Mouse (Mus musculus): ENCODE measurements around the gene Nup62. TPM values are rescaled to one million over a fixed set of nuclear protein-coding genes. Genes with fewer than 3 reads are reported as not detected.

Gene Nup62
- polyA plus RNA-seq, 1 experiment = 6.9 TPM

- TF ChIP-seq GATA1 (IDR thresholded peaks at IDR 0.05; ENCODE audit: low read length) (no peak), TAL1 (IDR thresholded peaks at IDR 0.05; ENCODE audit: low read length) (no peak)
- Histone ChIP-seq H3K9me3 (ENCODE audit: control insufficient read depth, low read length) (no peaks in the 10 kb centered on the region), H3K4me3 (replicated peaks) (no peak overlapping the region), H3K4me1 (ENCODE audit: control insufficient read depth) (peaks cover 34% of the 10 kb centered on the region), H3K27me3 (ENCODE audit: control insufficient read depth) (no peaks in the 10 kb centered on the region), H3K36me3 (ENCODE audit: control insufficient read depth) (peaks cover 94% of the 10 kb centered on the region)
Measured at GRCm38 (mm10) chr7:44826771-44827170, 10.9 kb downstream of the Nup62 start.

GRCm38 (mm10) chr7:44828706-44829105 is 12.8 kb downstream of the Nup62 start:
- Histone ChIP-seq H3K27me3 (ENCODE audit: control insufficient read depth) (no peaks in the 10 kb centered on the region), H3K4me3 (replicated peaks) (no peak overlapping the region), H3K36me3 (ENCODE audit: control insufficient read depth) (peaks cover 91% of the 10 kb centered on the region), H3K9me3 (ENCODE audit: control insufficient read depth, low read length) (no peaks in the 10 kb centered on the region), H3K4me1 (ENCODE audit: control insufficient read depth) (peaks cover 21% of the 10 kb centered on the region)
- no peak for TF ChIP-seq TAL1 (IDR thresholded peaks at IDR 0.05; ENCODE audit: low read length)
- TF ChIP-seq GATA1 (IDR thresholded peaks at IDR 0.05; ENCODE audit: low read length) = no peak

GRCm38 (mm10) chr7:44832763-44833162 is 16.9 kb downstream of the Nup62 start:
- Histone ChIP-seq H3K4me1 (ENCODE audit: control insufficient read depth) (peaks cover 8% of the 10 kb centered on the region; the same call in 1 of the 2 replicates), H3K9me3 (ENCODE audit: control insufficient read depth, low read length) (no peaks in the 10 kb centered on the region), H3K36me3 (ENCODE audit: control insufficient read depth) (peaks cover 70% of the 10 kb centered on the region), H3K4me3 (replicated peaks) (no peak overlapping the region), H3K27me3 (ENCODE audit: control insufficient read depth) (no peaks in the 10 kb centered on the region)
- TF ChIP-seq TAL1 (IDR thresholded peaks at IDR 0.05; ENCODE audit: low read length) = no peak
- TF ChIP-seq GATA1 (IDR thresholded peaks at IDR 0.05; ENCODE audit: low read length) = no peak

- Histone ChIP-seq H3K27me3 (ENCODE audit: control insufficient read depth) (peaks cover 18% of the 10 kb centered on the region), H3K36me3 (ENCODE audit: control insufficient read depth) (peaks cover 55% of the 10 kb centered on the region), H3K4me3 (replicated peaks) (no peak overlapping the region), H3K4me1 (ENCODE audit: control insufficient read depth) (peaks cover 19% of the 10 kb centered on the region), H3K9me3 (ENCODE audit: control insufficient read depth, low read length) (no peaks in the 10 kb centered on the region)
- TF ChIP-seq GATA1 (IDR thresholded peaks at IDR 0.05; ENCODE audit: low read length) (no peak), TAL1 (IDR thresholded peaks at IDR 0.05; ENCODE audit: low read length) (no peak)
Measured at GRCm38 (mm10) chr7:44835373-44836015, 19.6 kb downstream of the Nup62 start.

GRCm38 (mm10) chr7:44836016-44836404 is 20.1 kb downstream of the Nup62 start:
- Histone ChIP-seq H3K27me3 (ENCODE audit: control insufficient read depth) (peaks cover 20% of the 10 kb centered on the region), H3K36me3 (ENCODE audit: control insufficient read depth) (peaks cover 55% of the 10 kb centered on the region), H3K4me3 (replicated peaks) (no peak overlapping the region), H3K9me3 (ENCODE audit: control insufficient read depth, low read length) (no peaks in the 10 kb centered on the region), H3K4me1 (ENCODE audit: control insufficient read depth) (peaks cover 16% of the 10 kb centered on the region)
- TF ChIP-seq GATA1 (IDR thresholded peaks at IDR 0.05; ENCODE audit: low read length) (no peak), TAL1 (IDR thresholded peaks at IDR 0.05; ENCODE audit: low read length) (no peak)

- peaks cover 16% of the 10 kb centered on the region for H3K4me1 ChIP-seq (ENCODE audit: control insufficient read depth)
- peaks cover 55% of the 10 kb centered on the region for H3K36me3 ChIP-seq (ENCODE audit: control insufficient read depth)
- H3K9me3 ChIP-seq (ENCODE audit: control insufficient read depth, low read length) = no peaks in the 10 kb centered on the region
- no peak overlapping the region for H3K4me3 ChIP-seq (replicated peaks)
- peaks cover 20% of the 10 kb centered on the region for H3K27me3 ChIP-seq (ENCODE audit: control insufficient read depth)
- no peak for TF ChIP-seq TAL1 (IDR thresholded peaks at IDR 0.05; ENCODE audit: low read length)
- no peak for TF ChIP-seq GATA1 (IDR thresholded peaks at IDR 0.05; ENCODE audit: low read length)
Measured at GRCm38 (mm10) chr7:44836423-44837053, 20.6 kb downstream of the Nup62 start.

- peaks cover 21% of the 10 kb centered on the region for H3K4me1 ChIP-seq (ENCODE audit: control insufficient read depth)
- H3K36me3 ChIP-seq (ENCODE audit: control insufficient read depth) = peaks cover 56% of the 10 kb centered on the region
- H3K9me3 ChIP-seq (ENCODE audit: control insufficient read depth, low read length) = no peaks in the 10 kb centered on the region
- H3K4me3 ChIP-seq (replicated peaks) = no peak overlapping the region
- H3K27me3 ChIP-seq (ENCODE audit: control insufficient read depth) = peaks cover 20% of the 10 kb centered on the region
- TF ChIP-seq TAL1 (IDR thresholded peaks at IDR 0.05; ENCODE audit: low read length) (no peak), GATA1 (IDR thresholded peaks at IDR 0.05; ENCODE audit: low read length) (no peak)
Measured at GRCm38 (mm10) chr7:44838073-44838472, 22.2 kb downstream of the Nup62 start.

- Histone ChIP-seq H3K4me3 (replicated peaks) (no peak overlapping the region), H3K4me1 (ENCODE audit: control insufficient read depth) (peaks cover 30% of the 10 kb centered on the region), H3K36me3 (ENCODE audit: control insufficient read depth) (peaks cover 61% of the 10 kb centered on the region), H3K9me3 (ENCODE audit: control insufficient read depth, low read length) (no peaks in the 10 kb centered on the region), H3K27me3 (ENCODE audit: control insufficient read depth) (peaks cover 20% of the 10 kb centered on the region)
- TF ChIP-seq GATA1 (IDR thresholded peaks at IDR 0.05; ENCODE audit: low read length) = no peak
- no peak for TF ChIP-seq TAL1 (IDR thresholded peaks at IDR 0.05; ENCODE audit: low read length)
Measured at GRCm38 (mm10) chr7:44839171-44839490, 23.2 kb downstream of the Nup62 start.

GRCm38 (mm10) chr7:44839491-44840191 is 23.8 kb downstream of the Nup62 start:
- Histone ChIP-seq H3K36me3 (ENCODE audit: control insufficient read depth) (peaks cover 64% of the 10 kb centered on the region), H3K27me3 (ENCODE audit: control insufficient read depth) (peaks cover 20% of the 10 kb centered on the region)

More at GRCm38 (mm10) chr7:44839491-44840191, 23.8 kb downstream of the Nup62 start:
- H3K4me1 ChIP-seq (ENCODE audit: control insufficient read depth) = peaks cover 30% of the 10 kb centered on the region
- H3K9me3 ChIP-seq (ENCODE audit: control insufficient read depth, low read length) = no peaks in the 10 kb centered on the region
- H3K4me3 ChIP-seq (replicated peaks) = peak overlapping the region; percentile 30
- no peak for TF ChIP-seq GATA1 (IDR thresholded peaks at IDR 0.05; ENCODE audit: low read length)
- no peak; the same call in 2 of the 3 replicates for TF ChIP-seq TAL1 (IDR thresholded peaks at IDR 0.05; ENCODE audit: low read length)
